Mouse (Mus musculus) liver, embryonic 11.5 days (tissue): ENCODE measurements around the gene Pex19. TPM values are rescaled to one million over a fixed set of nuclear protein-coding genes. Genes with fewer than 3 reads are reported as not detected.

Experiments
- ATAC-seq: fragments of 200-750 bp; cut with Nextera tagmentation; replicated peaks from 2 replicates; pipeline ENCODE4 v1.8.0; 2017; ENCODE audit warnings: moderate number of reproducible peaks, mild to moderate bottlenecking, moderate TSS enrichment, moderate library complexity; ENCODE audit not compliant: low FRiP score
- DNase-seq: peaks from one replicate; pipeline ENCODE4 v3.0.0-alpha.2; 2017; ENCODE audit warnings: low spot score
- H3K27ac ChIP-seq: fragments of 300-500 bp; sonication (generic); 2 replicates; pipeline ENCODE4 v1.5.1; 2014; ENCODE audit warnings: mild to moderate bottlenecking, low read depth, low read length, control low read depth
- H3K27me3 ChIP-seq: fragments of 300-500 bp; sonication (generic); replicated peaks from 2 replicates; pipeline ENCODE4 v1.6.1; 2014; ENCODE audit warnings: low read length, mixed read lengths; ENCODE audit not compliant: control insufficient read depth, insufficient read depth
- H3K36me3 ChIP-seq: fragments of 300-500 bp; sonication (generic); 2 replicates; pipeline ENCODE4 v1.6.1; 2014; ENCODE audit warnings: mild to moderate bottlenecking, low read length, moderate library complexity, mixed read lengths; ENCODE audit not compliant: control insufficient read depth, insufficient read depth
- H3K4me1 ChIP-seq: fragments of 300-500 bp; sonication (generic); replicated peaks from 2 replicates; pipeline ENCODE4 v1.6.1; 2014; ENCODE audit warnings: low read length, mixed read lengths; ENCODE audit not compliant: control insufficient read depth, insufficient read depth
- H3K4me2 ChIP-seq: fragments of 300-500 bp; sonication (generic); 2 replicates; pipeline ENCODE4 v1.6.1; 2014; ENCODE audit warnings: mild to moderate bottlenecking, control low read depth, moderate library complexity
- H3K4me3 ChIP-seq: fragments of 300-500 bp; sonication (generic); 2 replicates; pipeline ENCODE4 v1.5.1; 2014; ENCODE audit warnings: low read depth, low read length, control low read depth
- H3K9ac ChIP-seq: fragments of 300-500 bp; sonication (generic); 2 replicates; pipeline ENCODE4 v1.6.1; 2014; ENCODE audit warnings: low read depth, low read length, control low read depth
- H3K9me3 ChIP-seq: fragments of 300-500 bp; sonication (generic); 2 replicates; pipeline ENCODE4 v1.6.1; 2016; ENCODE audit warnings: low read length, inconsistent platforms, mixed read lengths; ENCODE audit not compliant: control insufficient read depth
- WGBS: fragments of 180-500 bp; shearing (Covaris S2); extraction: QIAGEN DNeasy Blood & Tissue Kit; methylation state at CpG from one replicate; pipeline ENCODE4 v1.1.7; 2014; 5-methylcytosine and 5-hydroxymethylcytosine counted together
- polyA plus RNA-seq: library from polyadenylated mRNA; unstranded; fragments of >200 nt; fragmentation: Nextera tagmentation; extraction: Ambion mirVana; gene quantifications from 2 replicates; pipeline ENCODE4 v1.2.1, GENCODE M21; 2014

Pex19 gene
- polyA plus RNA-seq, result 81.8 and 86.4 TPM in 2 replicates

- under 1% methylated on average over 42 of the region's 42 CpGs for WGBS
- Histone ChIP-seq H3K27me3 (no peaks in the 10 kb centered on the region), H3K9me3 (no peaks in the 10 kb centered on the region), H3K36me3 (peaks cover 25% of the 10 kb centered on the region; the same call in 1 of the 2 replicates), H3K4me3 (peak within 1 kb of the TSS; percentile 78), H3K9ac (peak within 1 kb of the TSS; percentile 85), H3K4me1 (peaks cover 8% of the 10 kb centered on the region), H3K27ac (peak within 1 kb of the TSS; percentile 57; the same call in 1 of the 2 replicates), H3K4me2 (peak within 1 kb of the TSS; percentile 83)
- peak; percentile 86 for DNase-seq
- ATAC-seq, result peak; percentile 94
Observed at GRCm38 (mm10) chr1:172126376-172127347, at the start of gene Pex19. Gene Pex19, plus strand, starts transcription at chr1:172126755.

DNA sequence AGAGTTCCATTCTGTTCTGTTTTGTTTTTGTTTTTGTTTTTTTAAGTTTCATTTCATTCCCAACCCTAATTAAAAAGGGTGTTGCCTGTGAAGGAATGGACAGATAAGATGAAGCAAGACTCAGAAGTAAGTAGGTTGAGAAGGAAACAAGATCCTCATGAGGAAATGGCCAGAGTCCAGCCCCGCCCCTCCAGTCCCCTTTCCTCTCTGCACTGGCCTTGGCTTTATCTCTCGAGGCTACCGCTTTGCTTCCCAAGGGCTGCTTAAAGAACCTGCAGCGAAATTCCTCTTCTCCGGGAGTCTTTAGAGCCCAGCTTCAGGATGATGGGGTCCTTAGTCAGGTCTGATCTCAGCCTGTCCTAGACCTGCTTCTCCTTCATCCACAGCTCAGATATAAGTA is 48.6 kb upstream of the Pex19 start:
- H3K9ac ChIP-seq, result no peak overlapping the region

DNA sequence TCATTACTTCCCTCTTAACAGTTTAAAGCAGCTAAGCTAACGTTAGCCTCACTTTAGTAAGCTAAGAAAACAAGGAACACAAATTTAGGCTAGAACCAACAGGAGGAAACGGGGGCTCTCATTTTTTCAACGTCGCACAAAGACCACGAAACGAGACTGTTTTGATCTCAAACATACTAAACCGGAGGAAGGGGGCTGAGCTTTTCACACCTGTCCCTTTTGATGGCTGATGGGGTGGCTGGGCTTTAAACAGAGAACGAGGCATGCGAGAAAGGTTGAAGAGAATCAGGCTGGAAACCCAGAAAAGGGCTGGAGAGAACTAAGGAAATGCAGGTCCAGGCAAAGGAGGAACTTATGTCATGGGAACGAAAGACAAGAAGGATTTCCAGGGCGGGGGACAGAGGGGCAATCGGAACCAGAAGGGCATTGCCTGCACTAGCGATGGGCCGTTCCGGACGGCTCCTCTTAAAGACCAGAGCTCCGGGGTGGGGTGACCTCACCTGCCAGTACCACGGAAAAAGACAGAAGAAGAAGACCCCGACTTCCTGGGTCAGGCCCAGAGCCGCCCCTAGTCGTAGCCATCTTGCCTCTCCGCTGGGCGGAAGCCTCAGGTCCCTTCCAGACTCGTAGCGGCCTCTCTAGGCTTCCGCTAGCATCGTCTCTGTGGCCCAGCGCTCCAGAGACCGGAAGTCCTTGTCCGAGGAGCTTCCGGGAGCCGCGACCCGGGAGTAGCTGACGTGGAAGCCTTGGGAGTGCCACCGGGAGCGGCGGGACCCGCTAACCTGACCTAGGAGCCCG is 44.3 kb upstream of the Pex19 start, which contains the start of the genes Copa and Ncstn:
Gene Copa (plus strand): TSS at position 429 of the 798 bp plus-strand sequence.
Gene Ncstn (minus strand): TSS at position 695 of the 798 bp plus-strand sequence.
- peak within 1 kb of the TSS; percentile 90 for H3K9ac ChIP-seq
- WGBS, result under 1% methylated on average over 40 of the region's 40 CpGs
- H3K36me3 ChIP-seq, result peaks cover 12% of the 10 kb centered on the region; the same call in 1 of the 2 replicates
- H3K27me3 ChIP-seq, result no peaks in the 10 kb centered on the region
- H3K4me1 ChIP-seq, result peaks cover 14% of the 10 kb centered on the region
- no peaks in the 10 kb centered on the region for H3K9me3 ChIP-seq
- peak within 1 kb of the TSS; percentile 20; the same call in 1 of the 2 replicates for H3K27ac ChIP-seq
- H3K4me2 ChIP-seq, result peak within 1 kb of the TSS; percentile 83
- DNase-seq (peak; percentile 91), ATAC-seq (peak; percentile 98)
- H3K4me3 ChIP-seq, result peak within 1 kb of the TSS; percentile 86

More for the DNA sequence above, 48.6 kb upstream of the Pex19 start:
- Histone ChIP-seq H3K36me3 (peaks cover 34% of the 10 kb centered on the region; the same call in 1 of the 2 replicates), H3K4me2 (no peak overlapping the region), H3K9me3 (no peaks in the 10 kb centered on the region), H3K27ac (peak overlapping the region; percentile 9; the same call in 1 of the 2 replicates), H3K27me3 (no peaks in the 10 kb centered on the region), H3K4me3 (no peak overlapping the region), H3K4me1 (peaks cover 4% of the 10 kb centered on the region; the same call in 1 of the 2 replicates)
- DNase-seq (peak; percentile 21), ATAC-seq (no peak)
- 49% methylated on average over 5 of the region's 5 CpGs for WGBS

DNA sequence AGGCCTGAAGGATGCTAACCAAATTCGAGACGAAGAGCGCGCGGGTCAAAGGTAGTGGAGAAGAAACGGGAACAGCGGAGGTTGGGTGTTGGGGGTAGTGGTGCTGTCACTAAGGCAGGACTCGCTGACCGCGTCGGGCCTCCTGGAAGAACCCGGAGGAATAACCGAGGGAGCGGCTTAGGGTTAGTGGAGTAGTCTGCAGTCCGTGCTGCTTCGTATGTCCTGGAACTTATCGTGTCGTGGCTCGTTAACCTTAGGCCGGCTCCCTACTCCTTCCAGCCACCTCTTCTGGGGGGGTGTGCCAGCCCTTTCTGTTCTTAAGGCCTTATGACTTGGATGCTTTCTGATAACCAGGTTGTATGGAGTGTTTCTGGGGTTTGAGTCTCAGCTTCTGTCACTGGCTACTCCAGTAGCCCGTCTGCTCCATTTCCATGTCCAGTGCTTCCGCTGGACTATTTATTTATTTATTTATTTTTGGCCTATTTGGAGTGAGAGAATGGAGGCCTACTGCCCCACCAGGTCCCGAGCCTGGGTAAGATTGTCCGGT is 43.6 kb upstream of the Pex19 start:
- H3K9ac ChIP-seq, result peak overlapping the region; percentile 90
- H3K27ac ChIP-seq, result 0 out of 2 replicates have a peak overlapping the region, but pooled peaks have one; percentile 20
- peak; percentile 67 for ATAC-seq
- H3K27me3 ChIP-seq, result no peaks in the 10 kb centered on the region
- peak overlapping the region; percentile 83 for H3K4me2 ChIP-seq
- no peaks in the 10 kb centered on the region for H3K9me3 ChIP-seq
- H3K4me1 ChIP-seq, result peaks cover 14% of the 10 kb centered on the region
- H3K4me3 ChIP-seq, result peak overlapping the region; percentile 86
- WGBS, result 1% methylated on average over 24 of the region's 24 CpGs
- DNase-seq, result no peak
- peaks cover 12% of the 10 kb centered on the region; the same call in 1 of the 2 replicates for H3K36me3 ChIP-seq

DNA sequence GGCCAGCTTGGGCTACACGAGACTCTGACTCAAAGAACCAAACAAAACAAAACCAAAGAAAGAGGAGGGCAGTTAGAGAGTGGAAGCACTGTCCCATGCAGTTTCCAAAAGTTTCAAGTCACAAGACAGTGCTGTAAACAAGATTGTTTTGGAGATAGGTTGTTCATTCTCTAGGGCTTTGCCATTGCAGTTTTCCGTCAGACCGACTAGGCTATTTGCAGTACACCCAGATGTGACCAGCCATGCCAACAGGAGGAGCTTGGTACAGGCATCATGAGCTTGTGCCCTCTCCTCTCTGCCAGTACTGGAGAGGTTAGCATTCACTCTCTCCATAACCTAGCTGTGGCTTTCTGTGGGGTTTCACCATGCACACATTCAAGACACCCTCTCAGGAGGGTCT is 33.0 kb upstream of the Pex19 start:
- ATAC-seq, result no peak
- Histone ChIP-seq H3K27me3 (no peaks in the 10 kb centered on the region), H3K36me3 (peaks cover 26% of the 10 kb centered on the region), H3K9ac (no peak overlapping the region), H3K4me3 (no peak overlapping the region), H3K9me3 (no peaks in the 10 kb centered on the region), H3K27ac (no peak overlapping the region), H3K4me2 (no peak overlapping the region), H3K4me1 (no peaks in the 10 kb centered on the region)
- no peak for DNase-seq
- 75% methylated on average over 3 of the region's 3 CpGs for WGBS

GRCm38 (mm10) chr1:172094295-172094694 is 32.3 kb upstream of the Pex19 start:
- ATAC-seq (no peak), DNase-seq (no peak)
- Histone ChIP-seq H3K4me3 (no peak overlapping the region), H3K4me1 (no peaks in the 10 kb centered on the region), H3K36me3 (peaks cover 26% of the 10 kb centered on the region), H3K4me2 (no peak overlapping the region), H3K9me3 (no peaks in the 10 kb centered on the region), H3K9ac (no peak overlapping the region), H3K27ac (no peak overlapping the region), H3K27me3 (no peaks in the 10 kb centered on the region)

DNA sequence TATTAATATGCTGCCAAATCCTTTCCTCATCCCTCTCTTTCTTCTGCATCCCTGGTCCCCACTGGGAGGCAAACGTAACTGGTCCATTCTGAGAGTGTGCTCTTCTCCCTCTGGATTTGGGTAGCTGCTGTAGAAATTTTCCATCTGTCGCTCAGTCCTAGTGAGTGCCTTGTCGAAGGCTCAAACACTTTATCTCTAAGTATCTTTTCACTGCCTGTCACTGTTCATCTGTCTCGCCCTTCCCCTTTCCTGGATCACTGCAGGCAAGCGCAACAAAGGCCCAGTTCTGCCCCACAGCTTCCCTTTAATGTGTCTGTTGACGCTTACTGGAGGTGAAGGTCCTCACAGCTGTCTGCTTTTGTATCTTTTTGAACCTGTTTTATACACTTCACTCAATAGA is 31.4 kb upstream of the Pex19 start:
- ATAC-seq, result no peak
- H3K27me3 ChIP-seq, result no peaks in the 10 kb centered on the region
- no peak overlapping the region for H3K4me2 ChIP-seq
- no peaks in the 10 kb centered on the region for H3K9me3 ChIP-seq
- H3K36me3 ChIP-seq, result peaks cover 25% of the 10 kb centered on the region
- H3K9ac ChIP-seq, result no peak overlapping the region
- no peak overlapping the region for H3K27ac ChIP-seq
- no peak for DNase-seq
- no peak overlapping the region for H3K4me3 ChIP-seq
- no peaks in the 10 kb centered on the region for H3K4me1 ChIP-seq
- 54% methylated on average over 6 of the region's 6 CpGs for WGBS
